Mouse (Mus musculus) stomach, postnatal 0 days (tissue): ENCODE results near the gene Cadps.

Source experiments
- CTCF ChIP-seq: IDR thresholded peaks from 2 replicates; pipeline ENCODE4 v1.5.1; 2016; ENCODE audit warnings: antibody characterized with exemption, low read depth, mild to moderate bottlenecking, moderate library complexity
- EP300 ChIP-seq: optimal IDR thresholded peaks from 2 replicates; pipeline ENCODE3; 2016; ENCODE audit warnings: antibody characterized with exemption

GRCm38 (mm10) chr14:12410276-12410675 is 412.6 kb downstream of the Cadps start:
- TF ChIP-seq CTCF (no peak), EP300 (no peak)
